Mouse (Mus musculus): ENCODE results near the gene Vmn1r4. TPM values are rescaled to one million over a fixed set of nuclear protein-coding genes. Genes with fewer than 3 reads are reported as not detected.

Vmn1r4 gene
- polyA plus RNA-seq, 1 experiment from 2014 or later: 0.29 TPM

DNA sequence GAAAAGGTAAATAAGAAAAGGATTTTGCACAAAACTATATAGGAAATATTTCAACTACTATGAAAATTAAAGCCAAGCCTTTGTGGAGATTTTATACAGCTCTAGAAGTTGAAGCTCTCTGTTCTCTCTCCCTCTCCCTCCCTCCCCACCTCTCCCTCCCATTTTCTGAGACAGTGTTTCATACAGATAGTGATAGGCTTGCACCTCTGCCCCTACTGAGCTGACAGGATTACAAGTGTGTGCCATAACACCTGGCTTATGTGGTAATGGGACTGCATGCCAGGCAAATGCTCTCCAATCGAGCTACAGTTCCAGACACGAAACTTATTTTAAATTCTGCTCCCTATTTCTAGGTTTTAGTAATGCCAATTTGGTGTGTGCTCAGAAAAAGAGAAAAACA, 12.9 kb upstream of the Vmn1r4 start:
- H3K36me3 ChIP-seq (ENCODE audit: control insufficient read depth, insufficient read depth, low read length): no peaks in the 10 kb centered on the region
- ATAC-seq: no peak
- H3K27ac ChIP-seq (ENCODE audit: low read length): no peak overlapping the region
- no peaks in the 10 kb centered on the region for H3K27me3 ChIP-seq (replicated peaks; ENCODE audit: control insufficient read depth, insufficient read depth, low read length)
- no peak overlapping the region for H3K4me2 ChIP-seq (ENCODE audit: low read depth, low read length)
- H3K9me3 ChIP-seq (ENCODE audit: control insufficient read depth, low read length): no peaks in the 10 kb centered on the region
- H3K4me3 ChIP-seq (ENCODE audit: low read length): no peak overlapping the region
- 86% methylated on average over 2 of the region's 2 CpGs for WGBS
- peaks cover 18% of the 10 kb centered on the region for H3K4me1 ChIP-seq (ENCODE audit: control insufficient read depth, insufficient read depth, low read length)
- H3K9ac ChIP-seq (ENCODE audit: low read depth, low read length): no peak overlapping the region

DNA sequence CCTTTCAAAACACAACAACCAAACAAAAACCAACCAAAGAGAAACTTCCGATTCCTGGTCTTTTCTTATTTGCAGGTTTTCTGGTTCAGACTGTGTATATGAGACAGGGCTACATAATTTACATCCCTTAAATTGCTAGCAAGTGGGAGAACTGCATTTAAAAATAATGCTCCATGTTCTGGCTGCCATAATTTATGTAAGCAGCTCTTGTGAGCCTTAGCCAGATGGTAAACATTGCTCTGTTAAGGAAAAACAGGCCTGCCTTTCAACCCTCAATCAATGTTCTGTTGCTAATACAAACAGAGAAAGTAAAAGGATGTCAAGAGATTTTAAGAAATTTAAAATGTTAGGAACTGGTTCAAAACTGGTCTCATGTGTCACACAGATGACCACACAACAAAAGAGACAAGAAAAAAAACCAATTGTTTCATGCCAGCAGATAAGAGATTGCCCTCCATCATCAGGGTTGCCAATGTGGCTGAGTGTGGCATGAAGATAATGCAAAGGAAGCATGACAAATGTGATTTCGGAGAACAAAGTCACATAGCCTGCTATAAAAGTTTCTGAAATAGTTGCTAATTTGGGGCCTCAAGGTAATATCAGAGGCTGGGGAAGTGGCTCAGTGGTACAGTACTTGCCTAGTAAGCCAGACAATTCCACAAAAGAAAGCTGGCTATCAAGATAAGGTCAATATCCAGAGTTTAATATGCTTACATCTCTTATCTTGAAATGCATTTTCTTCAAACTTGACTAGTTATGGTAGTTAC, 10.5 kb upstream of the Vmn1r4 start:
- Histone ChIP-seq H3K27me3 (replicated peaks; ENCODE audit: control insufficient read depth, insufficient read depth, low read length) (no peaks in the 10 kb centered on the region), H3K9me3 (ENCODE audit: control insufficient read depth, low read length) (no peaks in the 10 kb centered on the region), H3K36me3 (ENCODE audit: control insufficient read depth, insufficient read depth, low read length) (no peaks in the 10 kb centered on the region), H3K27ac (ENCODE audit: low read length) (peak overlapping the region; percentile 37; the same call in 1 of the 2 replicates), H3K4me2 (ENCODE audit: low read depth, low read length) (no peak overlapping the region), H3K4me3 (ENCODE audit: low read length) (no peak overlapping the region), H3K4me1 (ENCODE audit: control insufficient read depth, insufficient read depth, low read length) (peaks cover 20% of the 10 kb centered on the region), H3K9ac (ENCODE audit: low read depth, low read length) (no peak overlapping the region)
- no peak for ATAC-seq
- 71% methylated on average over 2 of the region's 2 CpGs for whole genome bisulfite sequencing

DNA sequence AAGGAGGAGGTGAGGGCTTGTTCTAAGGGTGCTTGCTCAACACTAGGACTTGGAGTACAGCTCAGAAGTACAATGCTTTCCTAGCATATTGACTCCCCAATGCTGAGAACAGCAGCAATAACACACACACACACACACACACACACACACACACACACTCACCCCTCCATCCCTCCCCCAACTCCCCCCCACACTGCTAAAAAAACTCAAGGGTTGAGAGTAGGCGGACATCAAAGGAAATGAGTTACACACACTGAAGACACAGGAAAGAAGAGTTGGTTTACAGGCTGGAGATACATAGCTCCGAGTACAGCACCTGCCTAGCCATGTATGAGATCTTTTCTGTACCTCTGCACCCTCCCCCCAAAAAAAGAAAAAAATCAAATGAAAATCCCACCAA, 7.5 kb upstream of the Vmn1r4 start:
- ATAC-seq: no peak
- Histone ChIP-seq H3K36me3 (ENCODE audit: control insufficient read depth, insufficient read depth, low read length) (no peaks in the 10 kb centered on the region), H3K9me3 (ENCODE audit: control insufficient read depth, low read length) (no peaks in the 10 kb centered on the region), H3K4me2 (ENCODE audit: low read depth, low read length) (no peak overlapping the region), H3K27ac (ENCODE audit: low read length) (no peak overlapping the region), H3K27me3 (replicated peaks; ENCODE audit: control insufficient read depth, insufficient read depth, low read length) (no peaks in the 10 kb centered on the region), H3K9ac (ENCODE audit: low read depth, low read length) (no peak overlapping the region), H3K4me3 (ENCODE audit: low read length) (no peak overlapping the region), H3K4me1 (ENCODE audit: control insufficient read depth, insufficient read depth, low read length) (peaks cover 31% of the 10 kb centered on the region)
- WGBS: 77% methylated on average over 2 of the region's 2 CpGs

DNA sequence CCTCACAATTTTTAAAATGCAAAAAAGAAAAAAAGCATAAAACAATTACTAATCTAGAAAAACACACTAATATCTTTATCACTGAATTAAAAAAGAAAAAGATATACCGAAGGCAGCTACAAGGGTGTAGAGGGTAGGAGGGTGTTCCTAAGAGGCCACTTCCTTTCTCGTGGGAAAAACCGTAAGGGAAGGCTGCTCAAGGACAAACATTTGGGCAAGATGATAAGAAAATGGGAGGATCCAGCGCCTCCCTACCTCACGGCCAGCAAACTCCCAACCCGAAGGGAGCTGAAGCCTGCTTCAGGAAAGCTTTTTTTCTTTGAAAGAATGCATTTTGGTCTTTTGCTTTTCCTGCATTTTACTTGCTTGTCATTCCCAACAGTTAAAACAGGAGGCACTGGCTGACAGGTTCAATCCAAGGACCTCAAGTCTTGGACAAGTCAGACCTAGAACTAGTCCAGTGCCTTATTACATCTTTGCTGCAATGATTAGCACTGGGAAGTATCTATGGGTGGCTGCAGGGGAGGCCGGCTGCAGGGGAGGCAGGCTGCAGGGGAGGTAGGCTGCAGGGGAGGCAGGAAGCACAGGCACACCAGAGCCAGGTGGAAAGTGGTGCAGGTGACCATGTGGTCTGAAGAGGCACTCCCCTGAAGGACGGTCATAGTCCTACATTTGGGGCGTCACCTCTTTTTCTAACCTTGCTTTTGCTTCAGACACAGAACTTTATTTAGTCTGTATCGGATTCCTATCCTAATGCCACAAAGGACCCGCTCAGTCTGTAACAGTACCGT, 6.0 kb upstream of the Vmn1r4 start:
- Histone ChIP-seq H3K27ac (ENCODE audit: low read length) (peak overlapping the region; percentile 67), H3K36me3 (ENCODE audit: control insufficient read depth, insufficient read depth, low read length) (no peaks in the 10 kb centered on the region), H3K9ac (ENCODE audit: low read depth, low read length) (no peak overlapping the region), H3K4me2 (ENCODE audit: low read depth, low read length) (peak overlapping the region; percentile 19), H3K9me3 (ENCODE audit: control insufficient read depth, low read length) (no peaks in the 10 kb centered on the region), H3K4me1 (ENCODE audit: control insufficient read depth, insufficient read depth, low read length) (peaks cover 37% of the 10 kb centered on the region), H3K27me3 (replicated peaks; ENCODE audit: control insufficient read depth, insufficient read depth, low read length) (no peaks in the 10 kb centered on the region), H3K4me3 (ENCODE audit: low read length) (no peak overlapping the region)
- ATAC-seq: peak; percentile 83
- WGBS: 45% methylated on average over 12 of the region's 12 CpGs

DNA sequence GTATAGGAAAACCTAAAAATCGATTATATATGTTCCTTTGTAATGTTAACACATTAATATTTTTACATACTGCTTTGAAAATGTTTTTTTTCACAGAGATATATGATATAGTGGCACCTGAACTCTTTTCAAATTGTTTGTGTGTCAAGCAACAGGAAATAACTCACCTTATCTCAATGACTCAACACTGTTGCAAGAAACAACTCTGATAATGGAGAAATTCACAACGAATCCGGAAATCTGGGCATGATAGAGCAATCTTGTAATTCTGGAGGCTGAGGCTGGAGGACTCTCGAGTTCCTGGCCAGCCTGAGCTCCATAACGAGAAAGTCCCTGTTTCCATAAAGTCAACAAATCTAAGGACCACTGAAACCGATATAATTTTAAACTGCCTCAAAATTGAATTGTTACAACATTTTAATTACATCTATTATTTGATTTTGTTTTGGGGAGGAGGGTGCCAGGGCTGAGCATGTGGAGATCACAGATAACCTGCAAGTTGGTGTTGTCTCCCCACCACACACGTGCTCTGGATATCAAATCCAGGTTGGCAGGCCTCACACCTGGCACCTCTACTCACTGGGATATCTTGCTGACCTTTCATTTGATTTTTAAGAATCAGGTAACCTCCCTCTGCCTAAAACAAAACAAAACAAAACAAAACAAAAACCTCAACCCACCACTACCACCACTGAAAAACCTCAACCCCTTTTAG, 4.3 kb upstream of the Vmn1r4 start:
- Histone ChIP-seq H3K36me3 (ENCODE audit: control insufficient read depth, insufficient read depth, low read length) (no peaks in the 10 kb centered on the region), H3K4me3 (ENCODE audit: low read length) (no peak overlapping the region), H3K9ac (ENCODE audit: low read depth, low read length) (no peak overlapping the region), H3K27me3 (replicated peaks; ENCODE audit: control insufficient read depth, insufficient read depth, low read length) (no peaks in the 10 kb centered on the region), H3K27ac (ENCODE audit: low read length) (no peak overlapping the region), H3K4me1 (ENCODE audit: control insufficient read depth, insufficient read depth, low read length) (peaks cover 27% of the 10 kb centered on the region), H3K4me2 (ENCODE audit: low read depth, low read length) (no peak overlapping the region), H3K9me3 (ENCODE audit: control insufficient read depth, low read length) (no peaks in the 10 kb centered on the region)
- 71% methylated on average over 7 of the region's 7 CpGs for WGBS
- ATAC-seq: no peak

DNA sequence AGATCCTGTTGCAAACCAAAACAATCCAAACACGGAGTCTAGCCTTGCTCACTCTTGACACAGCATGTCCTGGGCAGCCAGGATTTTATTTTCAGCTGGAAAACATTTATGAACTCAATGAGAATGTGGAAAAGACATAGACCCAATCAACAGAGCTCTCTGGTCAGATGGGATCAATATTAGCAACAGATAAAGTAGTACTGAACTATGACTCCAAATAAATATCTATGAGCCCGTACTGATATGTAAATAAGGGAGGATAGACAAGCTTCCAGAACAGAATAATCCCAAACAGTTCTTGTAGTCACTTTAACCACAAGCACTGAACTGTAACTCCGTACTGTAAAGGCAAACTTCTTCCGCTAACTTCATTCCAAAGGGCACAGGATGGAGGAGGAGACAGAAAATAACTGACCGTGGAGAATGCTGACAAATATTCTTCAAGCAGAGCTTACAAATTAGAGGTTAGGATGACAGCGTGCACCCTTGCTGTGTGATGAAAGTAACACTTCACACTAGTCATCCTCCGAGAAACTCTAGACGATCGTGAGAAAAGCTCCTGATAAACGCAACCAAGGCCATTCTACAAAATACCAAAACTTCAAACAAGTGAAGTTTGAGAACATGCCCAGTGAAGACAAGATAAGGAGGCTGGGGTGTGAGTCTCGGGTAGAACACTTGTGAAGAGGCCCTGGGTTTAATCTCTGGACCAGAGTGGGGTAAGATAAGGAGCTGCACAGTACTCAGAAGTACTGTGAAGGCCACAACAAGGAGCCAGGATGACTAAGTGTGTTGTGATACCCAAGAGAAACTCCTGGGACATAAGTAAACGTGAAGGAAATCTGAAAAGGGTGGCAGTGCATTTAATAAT, 3.4 kb upstream of the Vmn1r4 start:
- no peak overlapping the region for H3K27ac ChIP-seq (ENCODE audit: low read length)
- WGBS: 61% methylated on average over 12 of the region's 12 CpGs
- H3K9me3 ChIP-seq (ENCODE audit: control insufficient read depth, low read length): no peaks in the 10 kb centered on the region
- no peaks in the 10 kb centered on the region for H3K27me3 ChIP-seq (replicated peaks; ENCODE audit: control insufficient read depth, insufficient read depth, low read length)
- no peaks in the 10 kb centered on the region for H3K36me3 ChIP-seq (ENCODE audit: control insufficient read depth, insufficient read depth, low read length)
- no peak overlapping the region for H3K4me3 ChIP-seq (ENCODE audit: low read length)
- no peak overlapping the region for H3K9ac ChIP-seq (ENCODE audit: low read depth, low read length)
- H3K4me2 ChIP-seq (ENCODE audit: low read depth, low read length): no peak overlapping the region
- no peak for ATAC-seq
- H3K4me1 ChIP-seq (ENCODE audit: control insufficient read depth, insufficient read depth, low read length): peaks cover 27% of the 10 kb centered on the region

DNA sequence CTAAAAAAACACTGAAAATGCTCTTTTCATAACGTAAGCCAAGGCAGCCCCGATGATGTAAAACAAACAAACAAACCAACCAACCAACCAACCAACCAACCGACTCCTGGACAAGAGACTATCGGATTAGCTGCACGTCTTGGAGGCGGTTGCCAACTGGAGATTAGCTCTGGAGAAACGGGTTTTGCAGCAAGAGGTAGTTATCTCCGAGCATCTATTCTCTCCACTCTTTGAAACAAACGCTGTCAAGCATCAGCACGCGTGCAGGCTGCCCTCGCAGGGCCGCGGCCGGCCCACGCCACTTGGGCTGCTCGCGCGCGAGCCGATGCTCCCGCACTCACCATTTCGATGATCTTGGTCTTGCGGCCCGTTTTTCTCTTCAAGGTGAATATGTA, 487 bp upstream of the Vmn1r4 start:
- Histone ChIP-seq H3K9me3 (ENCODE audit: control insufficient read depth, low read length) (no peaks in the 10 kb centered on the region), H3K9ac (ENCODE audit: low read depth, low read length) (peak overlapping the region; percentile 81), H3K27ac (ENCODE audit: low read length) (peak overlapping the region; percentile 76), H3K4me3 (ENCODE audit: low read length) (peak overlapping the region; percentile 90), H3K36me3 (ENCODE audit: control insufficient read depth, insufficient read depth, low read length) (no peaks in the 10 kb centered on the region), H3K27me3 (replicated peaks; ENCODE audit: control insufficient read depth, insufficient read depth, low read length) (no peaks in the 10 kb centered on the region), H3K4me1 (ENCODE audit: control insufficient read depth, insufficient read depth, low read length) (peaks cover 18% of the 10 kb centered on the region), H3K4me2 (ENCODE audit: low read depth, low read length) (peak overlapping the region; percentile 53)
- ATAC-seq: peak; percentile 43
- WGBS: under 1% methylated on average over 25 of the region's 25 CpGs

DNA sequence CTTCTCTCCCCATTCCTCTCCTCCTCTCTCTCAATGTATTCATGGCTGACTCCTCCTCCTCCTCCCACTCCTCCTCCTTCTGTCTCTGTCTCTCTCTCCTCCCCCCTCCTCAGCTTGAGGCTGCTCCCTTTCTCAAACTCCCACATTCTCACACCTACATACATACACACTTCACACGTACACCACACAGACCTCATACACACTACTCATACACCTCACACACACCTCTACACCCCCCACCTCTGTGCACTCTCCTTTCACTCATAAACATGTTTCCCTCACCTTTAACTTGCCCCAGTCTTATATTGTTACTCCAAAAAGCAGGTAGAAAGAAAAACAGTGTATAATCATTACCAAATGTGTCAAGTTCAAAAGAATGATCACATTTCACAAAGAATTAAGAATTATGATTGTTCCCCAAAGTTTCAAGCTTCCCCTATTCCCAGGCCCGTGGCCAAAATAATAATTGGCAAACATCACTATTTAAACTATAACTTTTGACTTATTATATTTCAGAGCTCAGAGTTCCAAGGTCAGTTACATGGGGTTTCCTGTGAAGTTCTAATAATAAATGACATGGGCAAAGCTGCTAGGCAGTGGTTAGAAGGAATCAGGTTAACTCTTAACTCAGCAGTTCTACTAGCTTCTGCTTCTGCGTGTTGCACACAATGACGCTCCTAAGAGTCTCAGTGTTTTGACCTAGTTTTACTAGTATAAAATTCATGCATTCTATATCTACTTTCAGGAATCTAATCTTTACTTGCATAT, 8.0 kb downstream of the Vmn1r4 start:
- Histone ChIP-seq H3K27ac (ENCODE audit: low read length) (no peak overlapping the region), H3K9ac (ENCODE audit: low read depth, low read length) (no peak overlapping the region), H3K36me3 (ENCODE audit: control insufficient read depth, insufficient read depth, low read length) (no peaks in the 10 kb centered on the region), H3K4me1 (ENCODE audit: control insufficient read depth, insufficient read depth, low read length) (no peaks in the 10 kb centered on the region), H3K4me3 (ENCODE audit: low read length) (no peak overlapping the region), H3K27me3 (replicated peaks; ENCODE audit: control insufficient read depth, insufficient read depth, low read length) (no peaks in the 10 kb centered on the region), H3K9me3 (ENCODE audit: control insufficient read depth, low read length) (no peaks in the 10 kb centered on the region), H3K4me2 (ENCODE audit: low read depth, low read length) (no peak overlapping the region)
- 58% methylated on average over 4 of the region's 4 CpGs for WGBS
- no peak for ATAC-seq
